Mouse (Mus musculus): ENCODE measurements around the gene Ndc80.

DNA sequence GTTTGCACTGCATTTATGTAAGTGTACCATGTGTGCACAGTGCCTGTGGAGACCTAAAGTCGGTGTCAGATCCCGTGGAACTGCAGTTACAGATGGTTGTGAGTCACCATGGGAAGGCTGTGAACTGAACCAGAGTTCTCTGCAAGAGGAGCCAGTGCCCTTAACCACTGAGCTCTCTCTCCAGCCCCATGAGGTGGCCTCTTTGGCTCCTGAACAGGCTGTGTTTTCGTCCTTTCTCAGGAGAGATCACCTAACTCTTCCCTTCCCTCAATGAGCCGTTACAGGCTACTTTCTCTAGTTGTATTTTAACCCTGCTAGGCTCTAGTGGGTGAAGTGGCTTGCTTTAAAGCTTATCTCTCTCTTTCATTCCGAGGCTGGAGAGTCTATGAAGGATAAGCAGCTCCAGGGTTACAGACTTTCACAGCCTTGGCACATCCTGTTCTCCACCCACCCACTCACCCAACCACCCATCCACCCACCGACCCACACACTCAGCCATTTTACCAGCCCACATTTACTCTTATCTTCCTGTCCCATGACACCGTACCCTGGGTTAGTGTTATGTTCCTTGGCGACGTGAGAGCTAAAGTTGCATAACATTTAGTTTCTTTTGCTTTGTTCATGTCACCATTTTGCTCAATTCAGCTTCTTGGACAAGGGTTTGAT is 35.9 kb downstream of the Ndc80 start:
- TF ChIP-seq POLR2A (IDR thresholded peaks at IDR 0.05; ENCODE audit: low read depth, low read length) (no peak), CTCF (IDR thresholded peaks at IDR 0.05; ENCODE audit: borderline replicate concordance, insufficient read depth, low read length) (no peak)

All from embryonic fibroblast, embryonic 13.5 days (primary cell).